Mouse (Mus musculus): ENCODE data around the gene Stambpl1. TPM values are rescaled to one million over a fixed set of nuclear protein-coding genes. Genes with fewer than 3 reads are reported as not detected.

The Stambpl1 gene
- total and polyA plus RNA-seq, 3 experiments = not detected

- H3K4me3 ChIP-seq (ENCODE audit: control insufficient read depth in 1 of 2, insufficient read depth in 1 of 2, low read depth in 2 of 2, low read length in 2 of 2) = no peak overlapping the region
- DNase-seq (ENCODE audit: low read depth, low spot score) = no peak
- H3K27me3 ChIP-seq (ENCODE audit: control insufficient read depth in 1 of 2, insufficient read depth in 2 of 2, low read length in 2 of 2) = no peaks in the 10 kb centered on the region
- no peak overlapping the region for H3K27ac ChIP-seq (ENCODE audit: control insufficient read depth, low read depth, low read length)
- TF ChIP-seq NELFE (IDR thresholded peaks at IDR 0.05; ENCODE audit: low read depth, low read length) (no peak), CHD1 (IDR thresholded peaks at IDR 0.05; ENCODE audit: low read depth, low read length) (no peak), POLR2AphosphoS5 (IDR thresholded peaks at IDR 0.05; ENCODE audit: borderline replicate concordance, low read depth, low read length) (no peak), KAT2A (conservative IDR thresholded peaks at IDR 0.05; ENCODE audit: low read depth, low read length) (no peak), ZMIZ1 (IDR thresholded peaks at IDR 0.05; ENCODE audit: low read depth, low read length) (no peak), EP300 (IDR thresholded peaks at IDR 0.05; ENCODE audit: low read depth in 1 of 2, low read length in 2 of 2) (no peak), MAX (IDR thresholded peaks at IDR 0.05; ENCODE audit: low read length) (no peak), ELF1 (IDR thresholded peaks at IDR 0.05; ENCODE audit: low read depth, low read length) (no peak)
- no peaks in the 10 kb centered on the region for H3K4me1 ChIP-seq (ENCODE audit: control insufficient read depth in 1 of 2, insufficient read depth in 2 of 2, low read length in 2 of 2)
- H3K36me3 ChIP-seq (ENCODE audit: control insufficient read depth in 1 of 2, insufficient read depth in 2 of 2, low read length in 2 of 2) = no peaks in the 10 kb centered on the region
- H3K9me3 ChIP-seq (replicated peaks; ENCODE audit: insufficient read depth, low read length) = no peaks in the 10 kb centered on the region
- no peak overlapping the region for H3K9ac ChIP-seq (ENCODE audit: control insufficient read depth, low read depth, low read length, poor library complexity, severe bottlenecking)
- H3K79me2 ChIP-seq (ENCODE audit: control insufficient read depth, insufficient read depth, low read length, poor library complexity) = no peaks in the 10 kb centered on the region
Measured at GRCm38 (mm10) chr19:34217761-34218160, 25.7 kb downstream of the Stambpl1 start.

DNA sequence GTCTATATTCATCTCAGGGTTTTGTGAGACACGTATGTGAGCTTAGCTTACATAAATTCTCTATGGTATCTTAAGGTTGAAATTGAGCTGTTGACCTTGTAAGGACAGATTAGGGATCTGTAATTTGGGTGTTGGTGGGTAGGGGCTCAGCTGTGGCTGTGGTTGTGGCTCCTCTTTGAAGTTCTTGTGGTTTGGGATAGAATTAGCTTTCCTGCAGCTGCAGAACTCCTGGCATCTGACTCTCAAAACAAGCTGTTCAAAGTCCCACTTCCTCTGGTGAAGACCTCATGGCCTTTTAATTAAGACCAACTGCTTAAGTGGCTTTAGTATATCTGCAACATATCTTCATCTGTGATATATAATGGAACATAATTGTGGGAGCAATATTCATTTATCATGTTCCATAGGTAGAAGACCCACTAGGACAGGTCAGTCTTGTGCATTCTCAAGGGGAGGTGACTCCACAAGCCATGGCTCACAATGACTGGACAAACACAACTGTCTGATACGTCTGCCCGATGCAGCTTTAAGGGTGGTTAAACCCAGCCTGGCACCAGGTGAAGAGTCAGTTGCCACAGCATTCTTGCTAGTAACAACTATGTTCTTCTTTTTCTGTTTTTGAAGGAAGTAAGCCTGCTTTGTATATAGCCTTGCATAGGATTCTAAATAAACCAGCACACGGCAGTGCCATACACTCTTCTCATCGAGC lies 27.4 kb downstream of the Stambpl1 start:
- H3K27me3 ChIP-seq (ENCODE audit: control insufficient read depth in 1 of 2, insufficient read depth in 2 of 2, low read length in 2 of 2) = no peaks in the 10 kb centered on the region
- H3K27ac ChIP-seq (ENCODE audit: control insufficient read depth, low read depth, low read length) = no peak overlapping the region
- H3K9ac ChIP-seq (ENCODE audit: control insufficient read depth, low read depth, low read length, poor library complexity, severe bottlenecking) = no peak overlapping the region
- H3K4me1 ChIP-seq (ENCODE audit: control insufficient read depth in 1 of 2, insufficient read depth in 2 of 2, low read length in 2 of 2) = no peaks in the 10 kb centered on the region
- H3K36me3 ChIP-seq (ENCODE audit: control insufficient read depth in 1 of 2, insufficient read depth in 2 of 2, low read length in 2 of 2) = no peaks in the 10 kb centered on the region
- no peak overlapping the region for H3K4me3 ChIP-seq (ENCODE audit: control insufficient read depth in 1 of 2, insufficient read depth in 1 of 2, low read depth in 2 of 2, low read length in 2 of 2)
- TF ChIP-seq NELFE (IDR thresholded peaks at IDR 0.05; ENCODE audit: low read depth, low read length) (no peak), ELF1 (IDR thresholded peaks at IDR 0.05; ENCODE audit: low read depth, low read length) (no peak), HCFC1 (IDR thresholded peaks at IDR 0.05; ENCODE audit: low read depth, low read length) (no peak), CHD2 (IDR thresholded peaks at IDR 0.05; ENCODE audit: low read length) (no peak), POLR2AphosphoS2 (IDR thresholded peaks at IDR 0.05; ENCODE audit: low read length) (no peak), ZKSCAN1 (IDR thresholded peaks at IDR 0.05; ENCODE audit: low read depth, low read length) (no peak), EP300 (IDR thresholded peaks at IDR 0.05; ENCODE audit: low read depth in 1 of 2, low read length in 2 of 2) (no peak), KAT2A (conservative IDR thresholded peaks at IDR 0.05; ENCODE audit: low read depth, low read length) (no peak), RAD21 (IDR thresholded peaks at IDR 0.05; ENCODE audit: low read depth, low read length) (no peak), BHLHE40 (IDR thresholded peaks at IDR 0.05; ENCODE audit: borderline replicate concordance, low read depth, low read length) (no peak), ZC3H11A (IDR thresholded peaks at IDR 0.05; ENCODE audit: low read depth, low read length) (no peak)
- no peaks in the 10 kb centered on the region for H3K79me2 ChIP-seq (ENCODE audit: control insufficient read depth, insufficient read depth, low read length, poor library complexity)
- H3K9me3 ChIP-seq (replicated peaks; ENCODE audit: insufficient read depth, low read length) = no peaks in the 10 kb centered on the region
- DNase-seq (ENCODE audit: low read depth, low spot score) = no peak
